Mouse (Mus musculus) myocyte (in vitro differentiated cells): ENCODE measurements around the gene Zfp384.

Source experiments
- CEBPB ChIP-seq: IDR thresholded peaks from 2 replicates; pipeline ENCODE4 v1.6.1; 2011; ENCODE audit warnings: mild to moderate bottlenecking, moderate library complexity; ENCODE audit not compliant: poor library complexity, insufficient read depth, severe bottlenecking
- MYOD1 ChIP-seq, 3 experiments: IDR thresholded peaks; one replicate each; pipeline ENCODE4 v1.6.1; 2011; ENCODE audit warnings: control low read depth in 2 of 3, low read depth in 2 of 3, mild to moderate bottlenecking in 2 of 3, moderate library complexity in 1 of 3; ENCODE audit not compliant: insufficient read length in 2 of 3, control insufficient read depth in 1 of 3
- POLR2A ChIP-seq: IDR thresholded peaks from one replicate; pipeline ENCODE4 v1.6.1; 2011; ENCODE audit warnings: low read depth, mild to moderate bottlenecking, control low read depth, moderate library complexity; ENCODE audit not compliant: insufficient read length

GRCm38 (mm10) chr6:125008586-125009128, 288 bp upstream of the Zfp384 start:
- peak; percentile 65 for TF ChIP-seq POLR2A
- no peak for TF ChIP-seq CEBPB
- TF ChIP-seq MYOD1 (IDR thresholded peaks at IDR 0.05; ENCODE audit: control insufficient read depth in 1 of 3, insufficient read length in 2 of 3, low read depth in 2 of 3) = no peak
